ENCODE assay signal across 8 mouse cellular contexts in the genomic region with DNA sequence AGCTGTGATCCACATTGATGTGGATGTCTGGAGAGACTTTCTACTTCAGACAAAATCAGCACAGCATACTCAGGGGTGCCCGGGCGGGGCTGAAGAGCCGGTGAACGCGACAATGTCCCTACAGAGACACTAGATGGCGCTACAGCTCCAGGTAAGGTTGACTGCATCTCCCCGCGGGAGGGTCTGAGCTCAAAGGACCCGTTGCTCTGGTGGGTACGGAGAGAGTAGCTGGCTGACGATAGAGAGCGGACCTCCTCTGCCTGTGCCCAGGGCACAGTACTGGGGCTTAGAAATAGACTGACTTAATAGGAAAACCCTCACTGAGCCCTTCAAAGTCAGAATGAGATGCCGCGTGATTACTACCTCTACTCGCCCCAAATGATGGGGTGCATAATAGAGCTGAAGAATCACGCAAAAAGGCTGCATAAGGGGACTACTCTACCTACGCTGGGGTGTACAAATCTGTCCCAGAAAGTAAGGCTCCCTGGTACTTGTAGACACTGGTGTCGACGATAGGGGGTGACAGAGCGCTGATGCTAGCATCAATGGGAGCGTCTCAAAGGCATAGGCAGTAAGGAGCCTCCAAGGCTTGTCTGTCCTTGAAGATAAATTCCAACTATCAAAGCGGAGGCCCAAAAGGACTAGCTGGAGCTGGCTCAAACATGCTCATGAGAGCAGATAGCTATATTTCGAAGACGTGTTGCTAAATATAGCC. TPM values are rescaled to one million over a fixed set of nuclear protein-coding genes. Genes with fewer than 3 reads are reported as not detected.
DNase-seq lines count a peak whose midpoint lies in the region; ATAC-seq lines count a peak whose summit lies in the region.

No protein-coding gene starts in this region.

- ATAC-seq in embryonic facial prominence, embryonic 11.5 days (replicated peaks; ENCODE audit: insufficient number of reproducible peaks, low FRiP score, low TSS enrichment, low read depth): peak; percentile 72
- ATAC-seq in limb, embryonic 11.5 days (ENCODE audit: insufficient number of reproducible peaks, low FRiP score, low TSS enrichment, low read depth): no peak
- ATAC-seq in midbrain, embryonic 14.5 days (ENCODE audit: low FRiP score, low TSS enrichment): peak; percentile 88
- no peak for ATAC-seq in stomach, embryonic 15.5 days (ENCODE audit: insufficient read depth, low FRiP score, low read depth)

- H3K27ac ChIP-seq in embryonic facial prominence, embryonic 11.5 days (replicated peaks; ENCODE audit: low read depth, low read length): no peak overlapping the region
- H3K27ac ChIP-seq in limb, embryonic 11.5 days (replicated peaks; ENCODE audit: low read depth, low read length): no peak overlapping the region
- peak overlapping the region; percentile 70 for H3K27ac ChIP-seq in midbrain, embryonic 14.5 days (replicated peaks; ENCODE audit: low read depth, low read length)
- no peak overlapping the region for H3K27ac ChIP-seq in stomach, embryonic 15.5 days

- WGBS in embryonic facial prominence, embryonic 11.5 days: 10% methylated on average over 24 of the region's 24 CpGs
- 8% methylated on average over 24 of the region's 24 CpGs for WGBS in limb, embryonic 11.5 days
- WGBS in midbrain, embryonic 14.5 days: 6% methylated on average over 24 of the region's 24 CpGs
- WGBS in stomach, embryonic 15.5 days: 8% methylated on average over 24 of the region's 24 CpGs

- no peaks in the 10 kb centered on the region for H3K27me3 ChIP-seq in embryonic facial prominence, embryonic 11.5 days (ENCODE audit: control insufficient read depth, insufficient read depth, low read length)
- H3K27me3 ChIP-seq in limb, embryonic 11.5 days (ENCODE audit: control insufficient read depth, insufficient read depth, low read length): 0 out of 2 replicates have a peak, but pooled peaks cover 3% of the 10 kb centered on the region
- H3K27me3 ChIP-seq in midbrain, embryonic 14.5 days (ENCODE audit: control insufficient read depth, insufficient read depth, low read length): no peaks in the 10 kb centered on the region
- H3K27me3 ChIP-seq in stomach, embryonic 15.5 days (replicated peaks): 0 out of 2 replicates have a peak, but pooled peaks cover 3% of the 10 kb centered on the region

- H3K4me3 ChIP-seq in embryonic facial prominence, embryonic 11.5 days (ENCODE audit: low read depth, low read length): 0 out of 2 replicates have a peak overlapping the region, but pooled peaks have one; percentile 2
- H3K4me3 ChIP-seq in limb, embryonic 11.5 days (ENCODE audit: low read depth, low read length): no peak overlapping the region
- peak overlapping the region; percentile 24 for H3K4me3 ChIP-seq in midbrain, embryonic 14.5 days (replicated peaks; ENCODE audit: low read depth, low read length)
- H3K4me3 ChIP-seq in stomach, embryonic 15.5 days (replicated peaks): peak overlapping the region; percentile 17

- peak; percentile 59 for DNase-seq in A20 (ENCODE audit: low read depth, low spot score)
- DNase-seq in adrenal gland, postnatal 25 days: peak; percentile 57
- DNase-seq in embryonic facial prominence, embryonic 11.5 days (ENCODE audit: low spot score): peak; percentile 87
- DNase-seq in heart, adult 9 months (ENCODE audit: low spot score in 2 of 2): peak; percentile 5 to 29
- peak; percentile 56 for DNase-seq in kidney, adult 9 months
- peak; percentile 85 for DNase-seq in limb, embryonic 11.5 days (ENCODE audit: low spot score)
- DNase-seq in midbrain, embryonic 14.5 days: peak; percentile 95

- no peaks in the 10 kb centered on the region for H3K36me3 ChIP-seq in embryonic facial prominence, embryonic 11.5 days (replicated peaks; ENCODE audit: control insufficient read depth, insufficient read depth, low read depth, low read length)
- no peaks in the 10 kb centered on the region for H3K36me3 ChIP-seq in limb, embryonic 11.5 days (ENCODE audit: control insufficient read depth, insufficient read depth, low read length)
- H3K36me3 ChIP-seq in midbrain, embryonic 14.5 days (ENCODE audit: control insufficient read depth, insufficient read depth, low read length): no peaks in the 10 kb centered on the region
- no peaks in the 10 kb centered on the region for H3K36me3 ChIP-seq in stomach, embryonic 15.5 days

- no peaks in the 10 kb centered on the region for H3K9me3 ChIP-seq in embryonic facial prominence, embryonic 11.5 days (replicated peaks; ENCODE audit: control insufficient read depth, low read length)
- no peaks in the 10 kb centered on the region for H3K9me3 ChIP-seq in limb, embryonic 11.5 days (ENCODE audit: control insufficient read depth, low read length)
- no peaks in the 10 kb centered on the region for H3K9me3 ChIP-seq in midbrain, embryonic 14.5 days (ENCODE audit: control insufficient read depth, low read length)
- no peaks in the 10 kb centered on the region for H3K9me3 ChIP-seq in stomach, embryonic 15.5 days

- H3K9ac ChIP-seq in embryonic facial prominence, embryonic 11.5 days (replicated peaks; ENCODE audit: low read length): no peak overlapping the region
- H3K9ac ChIP-seq in limb, embryonic 11.5 days (ENCODE audit: low read length): no peak overlapping the region
- peak overlapping the region; percentile 32; the same call in 1 of the 2 replicates for H3K9ac ChIP-seq in midbrain, embryonic 14.5 days (replicated peaks; ENCODE audit: low read length)
- H3K9ac ChIP-seq in stomach, embryonic 15.5 days: no peak overlapping the region

- H3K4me2 ChIP-seq in embryonic facial prominence, embryonic 11.5 days (ENCODE audit: low read depth, low read length): peak overlapping the region; percentile 39
- H3K4me2 ChIP-seq in limb, embryonic 11.5 days (ENCODE audit: low read depth, severe bottlenecking): peak overlapping the region; percentile 24; the same call in 1 of the 2 replicates
- H3K4me2 ChIP-seq in midbrain, embryonic 14.5 days (ENCODE audit: low read length): peak overlapping the region; percentile 62
- peak overlapping the region; percentile 56 for H3K4me2 ChIP-seq in stomach, embryonic 15.5 days

- no peaks in the 10 kb centered on the region for H3K4me1 ChIP-seq in embryonic facial prominence, embryonic 11.5 days (ENCODE audit: control insufficient read depth, insufficient read depth, low read length)
- H3K4me1 ChIP-seq in limb, embryonic 11.5 days (ENCODE audit: control insufficient read depth, insufficient read depth, low read length): no peaks in the 10 kb centered on the region
- 0 out of 2 replicates have a peak, but pooled peaks cover 3% of the 10 kb centered on the region for H3K4me1 ChIP-seq in midbrain, embryonic 14.5 days (ENCODE audit: control insufficient read depth, insufficient read depth, low read length)
- H3K4me1 ChIP-seq in stomach, embryonic 15.5 days: no peaks in the 10 kb centered on the region; the same call in 1 of the 2 replicates

RNA-seq across cellular contexts. Expression of a gene that starts 17.2 kb away (rescaled TPM):
- 2.3 and 5.2 TPM in 2 replicates for total RNA-seq in adrenal gland, postnatal 25 days (2021)
- polyA plus RNA-seq in embryonic facial prominence, embryonic 11.5 days (2014; fragmentation: Nextera tagmentation; extraction: Ambion mirVana): 3.6 and 5.5 TPM in 2 replicates
- polyA plus RNA-seq in limb, embryonic 11.5 days (2014; fragmentation: Nextera tagmentation; extraction: Ambion mirVana): 0.99 and 1.4 TPM in 2 replicates
- 37.8 and 48.6 TPM in 2 replicates for polyA plus RNA-seq in midbrain, embryonic 14.5 days (2014; fragmentation: Nextera tagmentation; extraction: Ambion mirVana)
- 3.2 and 3.8 TPM in 2 replicates for polyA plus RNA-seq in stomach, embryonic 15.5 days (2015; fragmentation: Nextera tagmentation; extraction: Ambion mirVana)

Comparison
In these comparisons a context has a peak if more than half of its experiments do, and no peak if none do; other contexts are left out.
1. DNase-seq: peak in every context shown above with its lines; median percentile 95 in midbrain, embryonic 14.5 days; 87 in embryonic facial prominence, embryonic 11.5 days; 85 in limb, embryonic 11.5 days; 59 in A20; 57 in adrenal gland, postnatal 25 days; 56 in kidney, adult 9 months; 17 in heart, adult 9 months.
2. ATAC-seq: peak in embryonic facial prominence, embryonic 11.5 days (single experiment) and midbrain, embryonic 14.5 days (single experiment); none in limb, embryonic 11.5 days (single experiment) and stomach, embryonic 15.5 days (single experiment).
3. Peak in every context shown above with its lines, with median percentiles within 50 percentile points of each other: H3K4me2 ChIP-seq.